Mouse (Mus musculus) limb, embryonic 11.5 days (tissue): ENCODE results near the gene Gm11634. TPM values are rescaled to one million over a fixed set of nuclear protein-coding genes. Genes with fewer than 3 reads are reported as not detected.
"Not testable (repeated sequence)": the region's sequence is repeated elsewhere in the genome, so short reads cannot be mapped to it uniquely, and the experiment has no call there.

Experiments used
- ATAC-seq: fragments of 200-750 bp; cut with Nextera tagmentation; 2 replicates; pipeline ENCODE4 v1.8.0; 2017; ENCODE audit warnings: low read depth; ENCODE audit not compliant: insufficient number of reproducible peaks, low FRiP score, low TSS enrichment
- DNase-seq: peaks from one replicate; pipeline ENCODE4 v3.0.0-alpha.2; 2015; ENCODE audit warnings: low spot score
- H3K27ac ChIP-seq: fragments of 300-500 bp; sonication (generic); replicated peaks from 2 replicates; pipeline ENCODE4 v1.5.1; 2014; ENCODE audit warnings: low read depth, mild to moderate bottlenecking, low read length
- H3K27me3 ChIP-seq: fragments of 300-500 bp; sonication (generic); 2 replicates; pipeline ENCODE4 v1.6.1; 2014; ENCODE audit warnings: mild to moderate bottlenecking, low read length, mixed read lengths; ENCODE audit not compliant: control insufficient read depth, insufficient read depth
- H3K36me3 ChIP-seq: fragments of 300-500 bp; sonication (generic); 2 replicates; pipeline ENCODE4 v1.6.1; 2014; ENCODE audit warnings: mild to moderate bottlenecking, low read length, moderate library complexity, mixed read lengths; ENCODE audit not compliant: control insufficient read depth, insufficient read depth
- H3K4me1 ChIP-seq: fragments of 300-500 bp; sonication (generic); 2 replicates; pipeline ENCODE4 v1.6.1; 2014; ENCODE audit warnings: low read length, mixed read lengths; ENCODE audit not compliant: control insufficient read depth, insufficient read depth
- H3K4me2 ChIP-seq: fragments of 300-500 bp; sonication (generic); 2 replicates; pipeline ENCODE4 v1.6.1; 2014; ENCODE audit warnings: low read depth, mild to moderate bottlenecking, moderate library complexity; ENCODE audit not compliant: severe bottlenecking
- H3K4me3 ChIP-seq: fragments of 300-500 bp; sonication (generic); 2 replicates; pipeline ENCODE4 v1.5.1; 2014; ENCODE audit warnings: low read depth, low read length
- H3K9ac ChIP-seq: fragments of 300-500 bp; sonication (generic); 2 replicates; pipeline ENCODE4 v1.6.1; 2014; ENCODE audit warnings: mild to moderate bottlenecking, low read length
- H3K9me3 ChIP-seq: fragments of 300-500 bp; sonication (generic); 2 replicates; pipeline ENCODE4 v1.6.1; 2016; ENCODE audit warnings: low read length; ENCODE audit not compliant: control insufficient read depth
- WGBS: fragments of 180-500 bp; shearing (Covaris S2); extraction: QIAGEN DNeasy Blood & Tissue Kit; methylation state at CpG from one replicate; pipeline ENCODE4 v1.1.7; 2014; 5-methylcytosine and 5-hydroxymethylcytosine counted together
- polyA plus RNA-seq: library from polyadenylated mRNA; unstranded; fragments of >200 nt; fragmentation: Nextera tagmentation; extraction: Ambion mirVana; gene quantifications from 2 replicates; pipeline ENCODE4 v1.2.1, GENCODE M21; 2014

Gm11634 gene
- polyA plus RNA-seq, 1 experiment from 2014 or later = not detected

DNA sequence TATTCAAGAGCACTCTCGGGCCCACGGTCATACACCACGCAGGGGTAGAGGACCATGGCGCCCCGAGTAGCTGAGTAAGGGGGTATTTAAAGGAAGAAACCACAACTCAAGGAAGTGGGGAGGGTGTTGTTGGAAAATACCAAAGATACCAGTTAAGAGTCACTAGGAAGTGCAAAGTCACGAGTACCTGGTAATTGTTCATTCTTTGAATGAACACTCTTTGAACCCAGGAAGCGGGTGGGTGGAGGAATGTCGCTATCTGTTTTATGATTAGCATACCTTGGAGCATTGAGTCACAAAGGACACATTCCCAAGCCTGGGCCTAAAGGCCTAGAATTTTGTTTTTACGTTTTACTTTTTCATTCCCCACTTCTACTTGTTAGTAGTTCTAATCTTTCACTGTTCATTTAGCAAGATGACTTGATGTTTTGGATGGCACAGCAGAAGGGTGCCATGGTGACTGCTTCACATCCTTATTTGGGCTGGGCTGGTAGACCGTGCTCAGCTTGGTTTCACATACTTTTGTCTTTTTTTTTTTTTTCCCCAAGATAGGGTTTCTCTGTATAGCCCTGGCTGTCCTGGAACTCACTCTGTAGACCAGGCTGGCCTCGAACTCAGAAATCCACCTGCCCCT, 21.1 kb upstream of the Gm11634 start:
- not testable (repeated sequence) for H3K36me3 ChIP-seq, DNase-seq, H3K27ac ChIP-seq, H3K4me2 ChIP-seq, H3K9me3 ChIP-seq, H3K27me3 ChIP-seq, H3K9ac ChIP-seq, H3K4me3 ChIP-seq, ATAC-seq
- 89% methylated on average over 11 of the region's 11 CpGs for WGBS
- H3K4me1 ChIP-seq = peaks cover 11% of the 10 kb centered on the region

DNA sequence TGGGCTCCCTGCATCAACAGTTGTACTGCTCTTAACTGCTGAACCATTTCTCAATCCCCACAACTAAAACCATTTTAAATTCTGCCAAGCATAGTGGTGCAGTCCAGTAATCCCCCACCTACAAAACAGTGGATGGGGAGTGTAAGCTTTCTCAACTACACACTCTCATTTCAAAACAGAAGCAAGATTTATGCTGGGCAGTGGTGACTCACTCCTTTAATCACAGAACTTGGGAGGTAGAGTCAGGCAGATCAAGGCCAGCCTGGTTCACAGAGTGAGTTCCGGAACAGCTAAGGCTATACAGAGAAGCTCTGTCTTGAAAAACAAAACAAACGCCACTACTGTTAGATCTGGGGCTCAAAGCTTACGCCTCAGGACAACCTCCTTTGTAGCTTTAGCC, 19.5 kb upstream of the Gm11634 start:
- Histone ChIP-seq H3K27me3 (no peaks in the 10 kb centered on the region), H3K9ac (no peak overlapping the region), H3K4me2 (no peak overlapping the region), H3K27ac (no peak overlapping the region), H3K4me1 (peaks cover 11% of the 10 kb centered on the region), H3K4me3 (no peak overlapping the region), H3K36me3 (no peaks in the 10 kb centered on the region), H3K9me3 (no peaks in the 10 kb centered on the region)
- DNase-seq (no peak), ATAC-seq (no peak)
- 87% methylated on average over 3 of the region's 3 CpGs for WGBS

DNA sequence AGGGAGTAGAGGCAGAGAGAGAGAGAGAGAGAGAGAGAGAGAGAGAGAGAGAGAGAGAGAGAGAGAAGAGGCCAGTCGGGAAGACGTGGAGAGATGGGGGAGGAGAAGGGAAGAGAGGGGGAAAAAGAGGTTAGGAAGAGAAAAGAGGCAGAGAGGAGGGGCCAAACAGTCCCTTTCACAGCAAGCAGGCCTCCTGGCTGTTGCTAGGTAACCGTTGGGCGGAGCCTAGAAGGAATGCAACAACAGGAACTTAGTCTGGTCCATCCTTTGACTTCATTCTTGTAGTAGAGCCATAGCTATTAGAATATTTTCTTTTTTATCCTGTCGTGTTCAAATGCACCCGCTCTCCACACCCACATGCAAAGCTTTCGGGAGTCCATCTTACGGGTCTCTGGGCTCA, 18.8 kb upstream of the Gm11634 start:
- Histone ChIP-seq H3K36me3 (no peaks in the 10 kb centered on the region), H3K9ac (no peak overlapping the region), H3K27me3 (no peaks in the 10 kb centered on the region), H3K4me3 (no peak overlapping the region), H3K4me2 (peak overlapping the region; percentile 24; the same call in 1 of the 2 replicates), H3K27ac (0 out of 2 replicates have a peak overlapping the region, but pooled peaks have one; percentile 42), H3K4me1 (peaks cover 11% of the 10 kb centered on the region), H3K9me3 (no peaks in the 10 kb centered on the region)
- no peak for ATAC-seq
- WGBS = 12% methylated on average over 8 of the region's 8 CpGs
- DNase-seq = peak; percentile 80

DNA sequence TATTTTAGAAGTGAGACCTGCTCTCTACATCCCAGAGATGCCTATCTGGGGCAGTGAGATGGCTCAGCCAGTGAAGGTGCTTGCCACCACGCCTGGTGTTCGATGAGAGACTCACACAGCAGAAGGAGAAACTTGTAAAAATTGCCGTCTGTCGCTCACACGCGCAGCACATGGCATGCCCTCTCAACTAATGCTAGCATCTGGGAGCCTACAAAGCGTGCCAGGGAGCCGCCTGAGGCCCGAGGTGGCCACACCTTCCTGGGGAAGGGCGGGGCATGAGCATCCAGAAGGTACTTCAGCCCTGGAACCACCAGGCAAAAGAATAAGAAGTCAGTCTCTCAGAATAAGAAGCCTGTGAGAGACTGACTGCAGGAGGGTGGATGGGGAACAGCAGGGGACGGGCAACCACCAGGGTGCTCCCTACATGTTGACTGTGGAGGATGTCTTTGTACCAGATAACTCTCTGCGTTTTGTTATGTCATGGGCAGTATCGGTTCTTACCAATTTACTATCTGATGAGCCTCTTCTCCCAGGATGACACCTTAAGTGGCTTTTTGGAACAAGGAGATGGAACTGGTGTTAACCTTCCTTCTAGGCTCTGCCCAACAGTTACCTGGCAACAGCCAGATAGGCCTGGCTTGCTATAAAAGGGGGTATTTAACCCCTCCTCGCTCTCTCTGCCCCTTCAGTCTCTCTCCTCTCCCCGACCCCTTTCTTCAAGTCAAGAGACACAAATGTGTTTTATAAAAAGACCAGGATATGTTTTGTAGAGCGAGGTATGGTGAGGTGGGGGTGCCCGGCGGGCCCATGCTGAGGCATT, 18.1 kb upstream of the Gm11634 start:
- ATAC-seq (no peak), DNase-seq (peak; percentile 36)
- Histone ChIP-seq H3K4me2 (peak overlapping the region; percentile 13; the same call in 1 of the 2 replicates), H3K9me3 (no peaks in the 10 kb centered on the region), H3K27me3 (no peaks in the 10 kb centered on the region), H3K4me1 (peaks cover 11% of the 10 kb centered on the region), H3K36me3 (no peaks in the 10 kb centered on the region), H3K9ac (no peak overlapping the region), H3K27ac (no peak overlapping the region), H3K4me3 (no peak overlapping the region)
- WGBS = 20% methylated on average over 18 of the region's 18 CpGs

DNA sequence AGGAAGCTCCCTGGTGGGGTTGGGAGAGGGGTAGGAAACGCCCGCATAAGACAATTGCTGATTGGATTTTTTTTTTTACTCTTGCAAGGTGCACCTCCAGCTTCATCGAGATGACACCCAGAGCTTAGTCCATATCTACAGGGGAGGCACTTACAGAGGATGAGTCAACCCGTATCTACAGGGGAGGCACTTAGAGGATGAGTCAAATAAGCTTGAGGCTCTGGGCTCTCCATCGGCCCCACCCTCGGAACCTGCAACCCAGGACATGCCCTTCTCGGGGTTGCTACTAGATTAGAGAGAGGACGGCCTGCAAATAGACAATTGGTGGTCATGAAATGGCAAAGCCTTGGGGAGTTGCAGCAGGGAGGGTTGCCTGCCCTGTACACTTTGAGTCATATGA, 17.0 kb upstream of the Gm11634 start:
- no peak overlapping the region for H3K4me2 ChIP-seq
- no peak for DNase-seq
- H3K9me3 ChIP-seq = no peaks in the 10 kb centered on the region
- no peak for ATAC-seq
- WGBS = 92% methylated on average over 8 of the region's 8 CpGs
- no peak overlapping the region for H3K27ac ChIP-seq
- no peak overlapping the region for H3K9ac ChIP-seq
- H3K36me3 ChIP-seq = no peaks in the 10 kb centered on the region
- H3K4me1 ChIP-seq = peaks cover 11% of the 10 kb centered on the region
- no peaks in the 10 kb centered on the region for H3K27me3 ChIP-seq
- H3K4me3 ChIP-seq = no peak overlapping the region

DNA sequence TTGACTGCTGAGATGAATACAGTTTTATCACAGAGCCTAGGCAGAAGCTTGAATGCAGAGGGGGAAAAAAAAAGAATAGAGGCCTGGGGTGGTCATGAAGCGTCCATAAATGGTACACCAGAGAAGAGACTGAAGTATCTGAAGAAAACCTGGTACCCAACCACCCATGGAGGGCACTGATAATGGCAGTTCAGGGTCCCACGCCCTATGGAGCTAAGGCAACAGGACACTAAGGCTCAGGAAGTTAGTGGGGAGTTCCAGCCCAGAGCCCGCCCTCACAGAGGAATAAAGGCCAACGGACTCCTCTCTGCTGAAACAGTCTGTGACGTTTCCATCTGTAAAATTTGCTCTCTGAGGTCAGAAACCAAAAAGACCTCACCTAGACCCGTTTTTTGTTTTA, 16.3 kb upstream of the Gm11634 start:
- Histone ChIP-seq H3K4me2 (no peak overlapping the region), H3K4me3 (no peak overlapping the region), H3K9me3 (no peaks in the 10 kb centered on the region), H3K9ac (no peak overlapping the region), H3K36me3 (no peaks in the 10 kb centered on the region), H3K4me1 (peaks cover 14% of the 10 kb centered on the region), H3K27me3 (no peaks in the 10 kb centered on the region), H3K27ac (no peak overlapping the region)
- no peak for ATAC-seq
- DNase-seq = no peak
- 86% methylated on average over 6 of the region's 6 CpGs for WGBS

DNA sequence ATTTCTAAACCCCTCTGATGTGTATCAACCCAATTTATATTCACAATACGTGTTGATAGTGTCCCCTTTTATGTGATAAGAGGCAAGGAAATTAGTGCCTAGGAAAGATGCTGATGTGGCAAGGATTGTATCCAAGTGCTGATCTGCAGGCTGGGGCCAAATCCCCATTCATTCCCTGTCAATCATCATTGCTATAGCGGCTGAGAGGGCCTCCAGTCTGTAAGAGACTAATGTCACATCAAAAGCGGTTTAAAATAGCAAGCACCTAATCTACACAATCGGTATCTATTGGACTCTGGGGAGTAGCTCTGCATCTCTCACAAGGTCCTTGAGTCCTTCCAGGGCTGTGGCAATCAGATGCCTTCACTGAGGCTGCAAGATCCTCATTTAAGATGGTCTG, 15.1 kb upstream of the Gm11634 start:
- no peaks in the 10 kb centered on the region for H3K36me3 ChIP-seq
- peaks cover 14% of the 10 kb centered on the region for H3K4me1 ChIP-seq
- 79% methylated on average over 4 of the region's 4 CpGs for WGBS
- H3K9me3 ChIP-seq = no peaks in the 10 kb centered on the region
- H3K27me3 ChIP-seq = no peaks in the 10 kb centered on the region
- no peak overlapping the region for H3K9ac ChIP-seq
- H3K4me2 ChIP-seq = no peak overlapping the region
- ATAC-seq (no peak), DNase-seq (no peak)
- H3K4me3 ChIP-seq = no peak overlapping the region
- H3K27ac ChIP-seq = no peak overlapping the region

DNA sequence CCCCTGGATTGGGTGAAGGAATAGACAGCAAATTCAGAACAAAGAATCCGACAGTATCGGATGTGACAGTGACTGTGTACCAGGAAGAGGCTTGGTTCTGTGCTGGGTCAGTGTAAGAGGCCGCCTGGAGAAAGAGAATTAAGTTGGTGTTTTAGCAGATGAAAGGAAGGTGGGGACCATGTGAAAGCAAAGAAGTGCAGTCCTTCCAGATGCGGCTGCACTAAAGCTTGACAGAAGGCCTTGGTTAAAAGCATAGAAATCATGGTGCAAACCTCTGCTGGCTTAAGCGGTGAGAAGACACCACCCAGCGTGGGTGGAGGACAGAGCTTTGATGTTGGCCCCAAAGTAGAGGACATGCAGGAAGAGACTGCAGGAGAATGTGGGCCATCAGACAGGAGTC, 14.5 kb upstream of the Gm11634 start:
- no peak overlapping the region for H3K4me3 ChIP-seq
- 72% methylated on average over 6 of the region's 6 CpGs for WGBS
- no peak overlapping the region for H3K9ac ChIP-seq
- H3K9me3 ChIP-seq = no peaks in the 10 kb centered on the region
- no peaks in the 10 kb centered on the region for H3K36me3 ChIP-seq
- H3K27me3 ChIP-seq = no peaks in the 10 kb centered on the region
- H3K4me1 ChIP-seq = peaks cover 14% of the 10 kb centered on the region
- DNase-seq (no peak), ATAC-seq (no peak)
- H3K27ac ChIP-seq = no peak overlapping the region
- no peak overlapping the region for H3K4me2 ChIP-seq
